Mouse (Mus musculus): Measurements from ENCODE around the gene St3gal3.

St3gal3 gene

DNA sequence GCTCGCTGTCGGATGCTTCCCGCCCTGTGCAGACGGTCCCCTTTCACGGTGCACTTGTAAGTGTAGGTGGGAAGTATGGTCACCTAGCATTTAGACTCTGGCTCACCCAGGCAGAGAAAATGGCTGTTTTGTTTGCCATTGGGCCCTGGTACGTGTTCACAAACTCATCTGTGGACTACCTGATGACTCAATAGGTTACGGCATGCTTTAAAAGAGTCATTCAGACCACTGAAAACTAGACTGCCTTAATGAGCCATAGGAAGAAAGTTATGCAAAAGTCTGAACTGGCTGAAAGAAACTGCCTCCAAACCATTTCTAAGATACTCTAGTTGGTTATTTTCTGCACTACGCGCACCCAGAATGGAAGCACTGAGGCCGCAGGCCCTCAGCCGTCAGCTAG lies 18.6 kb downstream of the St3gal3 start:
- no peak for DNase-seq (ENCODE audit: low read depth, low spot score)
- Histone ChIP-seq H3K36me3 (ENCODE audit: control insufficient read depth, insufficient read depth, low read length, poor library complexity, severe bottlenecking) (no peaks in the 10 kb centered on the region; the same call in 1 of the 2 replicates), H3K27me3 (ENCODE audit: control insufficient read depth, insufficient read depth, low read length, poor library complexity, severe bottlenecking) (no peaks in the 10 kb centered on the region)

DNA sequence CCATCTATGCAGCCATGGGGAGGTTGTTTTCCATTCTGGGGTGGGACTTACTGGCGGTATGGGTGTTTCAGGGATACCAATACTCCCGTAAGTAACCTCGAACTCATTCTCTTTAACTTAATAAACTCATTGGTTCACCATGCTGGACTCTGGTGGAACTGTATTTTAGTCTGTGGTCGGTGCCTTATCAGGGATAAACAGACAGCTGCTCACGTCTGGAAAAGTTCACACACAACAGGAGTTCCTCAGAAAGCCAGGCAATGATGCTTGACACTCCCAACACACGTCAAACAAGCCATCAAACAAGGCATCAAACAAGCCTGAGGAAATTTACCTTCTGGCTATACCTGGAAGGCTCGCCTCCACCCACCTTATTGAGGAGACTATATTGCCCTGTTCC lies 19.6 kb downstream of the St3gal3 start:
- DNase-seq (ENCODE audit: low read depth, low spot score): no peak
- Histone ChIP-seq H3K36me3 (ENCODE audit: control insufficient read depth, insufficient read depth, low read length, poor library complexity, severe bottlenecking) (no peaks in the 10 kb centered on the region; the same call in 1 of the 2 replicates), H3K27me3 (ENCODE audit: control insufficient read depth, insufficient read depth, low read length, poor library complexity, severe bottlenecking) (no peaks in the 10 kb centered on the region)

DNA sequence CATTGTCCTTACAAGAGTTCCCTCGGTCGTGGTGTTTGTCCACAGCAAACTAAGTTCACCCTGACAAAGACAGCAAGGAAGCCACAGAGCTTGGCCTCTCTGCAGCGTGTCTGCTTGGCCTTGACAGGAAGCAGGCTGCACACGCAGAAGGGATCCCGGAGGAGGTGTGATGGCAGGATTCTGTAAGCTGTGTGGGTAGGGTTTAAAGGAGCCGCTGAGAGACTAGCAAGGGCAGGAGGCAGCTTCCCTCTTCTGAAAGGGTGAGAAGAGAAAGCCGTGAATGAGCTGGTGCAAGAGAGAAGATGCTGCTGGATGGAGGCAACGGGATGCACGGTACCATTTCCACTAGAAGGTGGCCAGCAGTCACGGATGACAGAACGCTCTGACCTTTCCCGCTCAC lies 22.1 kb downstream of the St3gal3 start:
- H3K27me3 ChIP-seq (ENCODE audit: control insufficient read depth, insufficient read depth, low read length, poor library complexity, severe bottlenecking): no peaks in the 10 kb centered on the region
- DNase-seq (ENCODE audit: low read depth, low spot score): no peak
- H3K36me3 ChIP-seq (ENCODE audit: control insufficient read depth, insufficient read depth, low read length, poor library complexity, severe bottlenecking): no peaks in the 10 kb centered on the region; the same call in 1 of the 2 replicates

DNA sequence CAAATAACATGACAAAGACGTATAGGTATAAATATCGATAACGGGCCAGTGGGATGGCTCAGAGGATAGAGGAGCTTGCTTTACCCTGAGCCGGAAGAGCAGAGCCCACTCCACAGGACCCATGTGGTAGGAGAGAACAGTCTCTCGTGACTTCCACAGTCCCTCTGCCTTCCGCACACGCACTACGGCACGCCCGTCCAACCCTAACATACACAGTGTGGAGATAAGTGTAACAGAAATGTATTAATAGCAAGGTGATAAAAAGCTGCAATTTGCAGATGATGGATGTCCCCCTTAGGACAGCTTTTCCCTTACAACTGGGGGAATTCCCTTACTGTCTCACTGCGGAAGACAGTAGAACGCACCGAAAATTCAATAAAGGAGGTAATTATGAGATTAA lies 25.1 kb downstream of the St3gal3 start:
- H3K27me3 ChIP-seq (ENCODE audit: control insufficient read depth, insufficient read depth, low read length, poor library complexity, severe bottlenecking): no peaks in the 10 kb centered on the region
- DNase-seq (ENCODE audit: low read depth, low spot score): no peak
- peaks cover 2% of the 10 kb centered on the region for H3K36me3 ChIP-seq (ENCODE audit: control insufficient read depth, insufficient read depth, low read length, poor library complexity, severe bottlenecking)

DNA sequence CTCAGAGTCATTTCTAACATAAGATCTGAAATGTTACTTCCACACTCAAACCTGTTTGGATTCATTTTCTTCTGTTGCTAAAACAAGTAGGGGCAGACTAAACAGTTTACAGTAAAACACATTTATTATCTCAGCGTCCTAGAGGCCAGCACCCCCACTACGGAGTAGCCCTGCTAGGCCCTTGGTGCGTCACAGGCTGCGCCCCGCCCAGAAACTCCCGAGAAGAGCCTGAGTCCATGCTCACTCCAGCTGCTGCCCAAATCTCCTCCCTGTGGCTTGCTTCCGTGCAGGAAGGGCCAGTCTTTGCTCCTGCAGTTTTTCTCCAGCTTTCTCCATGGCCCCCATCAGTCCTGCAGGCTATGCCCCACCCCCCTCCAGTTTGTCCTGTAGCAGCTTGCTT lies 25.9 kb downstream of the St3gal3 start:
- H3K36me3 ChIP-seq (ENCODE audit: control insufficient read depth, insufficient read depth, low read length, poor library complexity, severe bottlenecking): peaks cover 2% of the 10 kb centered on the region
- H3K27me3 ChIP-seq (ENCODE audit: control insufficient read depth, insufficient read depth, low read length, poor library complexity, severe bottlenecking): no peaks in the 10 kb centered on the region
- no peak for DNase-seq (ENCODE audit: low read depth, low spot score)

DNA sequence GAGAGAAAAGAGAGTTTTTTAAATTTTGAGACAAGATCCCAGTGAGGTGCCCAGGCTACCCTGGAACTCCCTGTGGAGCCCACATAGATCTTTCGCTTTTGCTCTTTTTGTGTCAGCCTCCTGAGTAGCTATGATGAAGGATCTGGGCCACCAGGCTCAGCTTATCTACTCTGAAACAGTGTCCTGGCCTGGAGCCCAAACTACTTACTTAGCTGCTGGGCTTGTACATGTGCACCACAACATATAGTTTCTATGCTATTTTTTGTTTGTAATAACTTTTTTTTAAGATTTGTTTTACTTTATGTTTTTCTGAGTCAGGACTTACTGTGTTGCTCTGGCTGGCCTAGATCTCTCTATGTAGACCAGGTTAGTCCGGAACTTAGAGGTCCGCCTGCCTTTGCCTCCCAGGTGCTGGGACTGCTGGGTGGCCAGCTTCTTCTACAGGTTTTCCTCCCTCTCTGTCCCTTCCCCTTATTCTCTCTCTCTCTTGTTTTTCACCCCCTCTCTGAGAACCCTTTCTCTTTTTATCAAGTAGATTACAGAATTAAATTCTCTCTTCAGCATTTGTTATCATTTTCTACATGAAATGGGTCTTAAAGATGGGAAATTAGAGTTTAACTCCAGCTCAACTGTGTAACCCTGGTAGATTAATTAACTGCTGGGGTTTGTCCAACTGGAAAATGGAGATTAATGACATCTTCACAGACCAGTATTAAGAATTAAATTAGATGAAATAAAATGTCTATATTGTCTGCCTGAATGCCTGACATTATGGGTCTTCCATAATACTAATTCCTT lies 29.3 kb downstream of the St3gal3 start:
- no peak for DNase-seq (ENCODE audit: low read depth, low spot score)
- Histone ChIP-seq H3K27me3 (ENCODE audit: control insufficient read depth, insufficient read depth, low read length, poor library complexity, severe bottlenecking) (no peaks in the 10 kb centered on the region), H3K36me3 (ENCODE audit: control insufficient read depth, insufficient read depth, low read length, poor library complexity, severe bottlenecking) (peaks cover 2% of the 10 kb centered on the region; the same call in 1 of the 2 replicates)

DNA sequence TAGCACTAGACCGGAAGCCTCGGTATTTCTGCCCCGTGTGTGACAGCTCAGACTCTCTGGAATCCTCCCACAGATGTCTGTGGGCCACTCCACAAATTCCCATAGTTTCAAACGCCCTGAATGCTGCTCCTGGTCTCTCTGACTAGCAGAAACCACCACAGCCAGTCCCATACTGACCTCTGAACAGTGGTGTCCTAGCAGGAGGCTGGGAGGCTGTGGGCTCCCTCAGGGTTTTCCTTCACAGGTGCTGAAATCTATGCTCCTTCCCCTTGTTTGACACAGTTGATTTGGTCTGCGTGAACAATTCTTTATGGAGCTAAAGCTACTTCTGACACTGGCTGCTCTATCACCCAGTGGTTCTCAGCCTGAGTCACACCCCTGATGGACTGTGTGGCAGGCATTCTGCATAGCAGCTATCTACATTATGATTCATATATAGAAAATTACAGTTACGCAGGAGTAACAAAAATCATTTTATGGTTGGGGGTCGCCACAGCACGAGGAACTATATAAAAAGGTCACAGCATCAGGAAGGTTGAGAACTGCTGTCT lies 31.4 kb downstream of the St3gal3 start:
- DNase-seq (ENCODE audit: low read depth, low spot score): no peak
- peaks cover 2% of the 10 kb centered on the region; the same call in 1 of the 2 replicates for H3K36me3 ChIP-seq (ENCODE audit: control insufficient read depth, insufficient read depth, low read length, poor library complexity, severe bottlenecking)
- no peaks in the 10 kb centered on the region for H3K27me3 ChIP-seq (ENCODE audit: control insufficient read depth, insufficient read depth, low read length, poor library complexity, severe bottlenecking)

DNA sequence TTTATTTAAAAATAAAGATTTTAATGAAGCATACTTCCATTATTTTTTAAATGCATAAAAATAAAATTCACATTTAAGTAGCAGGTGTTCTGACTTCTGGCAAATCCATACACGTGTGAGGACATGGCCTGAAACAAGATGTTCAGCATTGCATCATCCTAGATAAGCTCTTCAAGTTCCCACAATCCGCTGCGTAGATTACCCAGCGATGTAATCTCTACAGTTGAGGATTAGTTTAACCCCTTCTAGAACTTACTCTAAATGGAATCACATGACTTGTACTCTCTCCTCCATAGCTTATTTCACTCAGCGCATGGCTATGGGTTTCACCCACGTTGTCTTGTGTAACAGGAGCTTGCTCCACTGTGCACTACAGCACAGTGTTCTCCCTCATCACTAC lies 33.2 kb downstream of the St3gal3 start:
- H3K36me3 ChIP-seq (ENCODE audit: control insufficient read depth, insufficient read depth, low read length, poor library complexity, severe bottlenecking): no peaks in the 10 kb centered on the region
- no peak for DNase-seq (ENCODE audit: low read depth, low spot score)
- H3K27me3 ChIP-seq (ENCODE audit: control insufficient read depth, insufficient read depth, low read length, poor library complexity, severe bottlenecking): no peaks in the 10 kb centered on the region

DNA sequence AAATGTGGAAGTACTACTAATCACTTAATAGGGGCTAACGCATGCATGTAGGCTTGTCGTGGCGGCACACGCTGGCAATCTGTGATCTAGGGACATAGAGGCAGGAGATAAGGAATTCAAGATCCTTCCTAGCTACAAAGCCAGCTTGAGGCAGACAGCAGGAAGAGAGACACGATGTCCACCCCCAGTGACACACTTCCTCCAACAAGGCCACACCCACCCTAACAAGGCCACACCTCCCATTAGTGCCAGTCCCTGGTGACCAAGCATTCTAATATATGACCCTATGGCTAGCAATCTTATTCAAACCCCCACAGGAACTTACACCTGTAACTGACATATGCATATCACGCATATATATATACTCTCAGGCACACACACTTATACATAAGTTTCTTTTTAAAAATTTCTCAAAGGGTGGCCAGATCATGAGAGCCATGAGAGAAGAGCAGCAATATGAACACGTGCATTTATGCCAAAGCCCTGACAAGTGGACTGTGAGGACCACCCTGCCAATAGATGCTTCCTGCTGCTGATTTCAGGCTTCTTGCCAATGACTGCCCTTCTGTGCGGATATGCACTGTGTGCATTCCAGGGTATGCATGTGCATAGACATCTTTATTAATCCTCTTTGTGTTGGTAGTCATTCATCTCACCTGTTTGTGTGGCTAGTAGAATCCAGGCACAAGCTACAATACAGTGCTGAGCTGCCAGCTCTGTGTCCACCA lies 34.9 kb downstream of the St3gal3 start:
- DNase-seq (ENCODE audit: low read depth, low spot score): no peak

DNA sequence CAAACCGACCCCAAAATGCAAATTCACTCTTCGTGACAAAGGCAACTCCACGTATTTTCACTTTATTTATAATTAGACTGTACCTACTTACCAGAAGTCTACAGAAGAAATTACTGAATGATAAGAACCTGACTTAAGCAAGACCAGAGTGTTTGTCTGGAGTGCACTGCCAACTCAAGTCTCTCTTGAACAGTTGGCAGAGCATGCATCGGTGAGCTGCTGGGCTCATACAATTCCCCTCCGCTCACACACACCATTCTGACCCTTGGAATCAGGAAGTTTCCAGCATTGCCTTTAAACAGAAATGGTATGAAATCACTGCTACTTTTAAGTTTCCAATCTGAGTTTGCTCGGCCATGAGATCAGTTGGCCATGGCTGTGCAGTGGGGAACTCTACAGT lies 36.1 kb downstream of the St3gal3 start:
- DNase-seq (ENCODE audit: low read depth, low spot score): no peak
- Histone ChIP-seq H3K36me3 (ENCODE audit: control insufficient read depth, insufficient read depth, low read length, poor library complexity, severe bottlenecking) (no peaks in the 10 kb centered on the region), H3K27me3 (ENCODE audit: control insufficient read depth, insufficient read depth, low read length, poor library complexity, severe bottlenecking) (no peaks in the 10 kb centered on the region)

More for the DNA sequence above, 34.9 kb downstream of the St3gal3 start:
- no peaks in the 10 kb centered on the region for H3K36me3 ChIP-seq (ENCODE audit: control insufficient read depth, insufficient read depth, low read length, poor library complexity, severe bottlenecking)
- H3K27me3 ChIP-seq (ENCODE audit: control insufficient read depth, insufficient read depth, low read length, poor library complexity, severe bottlenecking): no peaks in the 10 kb centered on the region

DNA sequence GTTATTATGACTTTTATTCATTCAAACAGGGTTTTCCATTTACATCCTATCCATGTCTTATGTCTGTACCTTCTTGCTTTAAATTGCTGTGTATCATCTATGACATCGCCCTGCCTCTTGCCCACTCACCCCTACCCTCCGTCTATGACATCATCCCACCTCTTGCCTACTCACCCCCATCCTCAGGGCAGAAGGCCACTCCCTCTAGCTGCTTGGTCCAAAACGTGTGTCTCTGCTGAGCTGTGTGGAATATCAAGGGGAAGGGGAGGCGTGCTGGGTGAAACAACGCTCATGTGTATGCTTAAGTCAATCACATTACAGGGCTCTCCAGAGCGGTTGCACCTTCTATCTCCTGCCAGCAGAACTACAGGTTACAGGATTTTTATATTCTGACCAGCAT lies 38.6 kb downstream of the St3gal3 start:
- no peaks in the 10 kb centered on the region for H3K36me3 ChIP-seq (ENCODE audit: control insufficient read depth, insufficient read depth, low read length, poor library complexity, severe bottlenecking)
- no peaks in the 10 kb centered on the region for H3K27me3 ChIP-seq (ENCODE audit: control insufficient read depth, insufficient read depth, low read length, poor library complexity, severe bottlenecking)
- no peak for DNase-seq (ENCODE audit: low read depth, low spot score)

DNA sequence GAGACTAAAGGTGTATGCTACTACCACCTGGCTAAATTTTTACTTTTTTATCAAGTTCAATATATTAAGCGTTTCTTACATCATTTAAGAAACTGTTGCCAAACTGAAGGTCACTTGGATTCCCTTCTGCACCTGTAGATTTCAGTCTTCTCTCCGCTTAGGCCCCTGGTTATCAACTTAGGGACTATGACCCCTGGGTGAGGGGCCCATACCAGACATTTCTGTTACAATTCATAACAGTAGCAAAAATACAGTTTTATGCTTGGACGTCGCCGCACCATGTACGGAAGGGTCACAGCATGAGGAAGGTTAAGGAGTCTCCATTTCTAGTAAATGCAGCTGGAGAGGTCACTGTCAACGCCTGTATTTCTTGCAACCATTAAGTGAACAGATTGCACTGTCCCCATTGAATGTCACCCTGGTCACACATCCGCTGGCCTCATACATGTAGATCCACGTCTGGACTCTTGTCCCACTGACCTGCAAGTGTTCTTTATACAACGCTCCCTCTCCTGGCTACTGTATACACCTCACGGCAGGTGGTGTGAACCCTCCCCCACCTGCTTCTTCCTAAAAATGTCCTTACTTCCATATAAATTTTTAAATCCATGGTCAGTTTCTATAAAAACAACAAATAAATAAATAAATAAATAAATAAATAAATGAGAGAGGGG lies 41.8 kb downstream of the St3gal3 start:
- no peak for DNase-seq (ENCODE audit: low read depth, low spot score)
- Histone ChIP-seq H3K27me3 (ENCODE audit: control insufficient read depth, insufficient read depth, low read length, poor library complexity, severe bottlenecking) (no peaks in the 10 kb centered on the region), H3K36me3 (ENCODE audit: control insufficient read depth, insufficient read depth, low read length, poor library complexity, severe bottlenecking) (no peaks in the 10 kb centered on the region)

DNA sequence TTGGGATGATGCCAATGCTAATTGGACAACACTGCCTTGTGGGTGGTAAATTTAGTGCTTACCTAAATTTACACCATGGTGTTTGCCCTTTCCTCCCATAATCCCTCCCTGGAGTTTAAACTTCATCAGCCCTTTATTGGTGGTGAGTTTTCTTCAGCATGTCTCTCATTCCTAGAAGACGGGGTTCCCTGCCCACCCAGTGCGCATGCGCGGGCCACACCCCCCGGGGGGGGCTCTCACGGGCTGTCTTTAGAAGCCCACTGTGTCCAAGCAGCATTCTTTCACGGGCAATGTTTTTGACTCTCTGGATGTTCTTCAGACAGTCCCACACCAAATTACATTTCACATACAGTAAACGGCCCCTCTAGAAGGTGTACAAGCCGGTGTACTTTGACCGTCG lies 44.3 kb downstream of the St3gal3 start:
- Histone ChIP-seq H3K36me3 (ENCODE audit: control insufficient read depth, insufficient read depth, low read length, poor library complexity, severe bottlenecking) (no peaks in the 10 kb centered on the region), H3K27me3 (ENCODE audit: control insufficient read depth, insufficient read depth, low read length, poor library complexity, severe bottlenecking) (no peaks in the 10 kb centered on the region)
- no peak for DNase-seq (ENCODE audit: low read depth, low spot score)

DNA sequence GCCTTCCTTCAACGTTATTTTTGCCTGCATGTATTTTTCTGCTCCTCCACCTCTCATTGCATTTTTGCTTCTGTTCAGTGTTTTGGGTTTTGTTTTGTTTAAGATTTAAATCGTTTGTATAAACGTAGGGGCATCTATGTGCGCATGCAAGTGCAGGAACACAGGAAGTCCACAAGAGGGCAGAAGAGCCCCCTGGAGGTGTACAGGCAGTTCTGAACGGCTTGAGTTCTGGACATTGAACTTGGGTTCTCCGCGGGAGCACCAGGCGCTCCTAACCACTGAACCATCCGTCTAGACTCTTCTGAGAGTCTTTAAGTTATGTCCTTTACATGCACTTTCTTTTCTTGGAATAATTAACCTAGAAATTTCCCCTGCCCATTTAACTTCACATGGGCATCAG lies 44.8 kb downstream of the St3gal3 start:
- DNase-seq (ENCODE audit: low read depth, low spot score): peak; percentile 56
- no peaks in the 10 kb centered on the region for H3K36me3 ChIP-seq (ENCODE audit: control insufficient read depth, insufficient read depth, low read length, poor library complexity, severe bottlenecking)
- H3K27me3 ChIP-seq (ENCODE audit: control insufficient read depth, insufficient read depth, low read length, poor library complexity, severe bottlenecking): no peaks in the 10 kb centered on the region

DNA sequence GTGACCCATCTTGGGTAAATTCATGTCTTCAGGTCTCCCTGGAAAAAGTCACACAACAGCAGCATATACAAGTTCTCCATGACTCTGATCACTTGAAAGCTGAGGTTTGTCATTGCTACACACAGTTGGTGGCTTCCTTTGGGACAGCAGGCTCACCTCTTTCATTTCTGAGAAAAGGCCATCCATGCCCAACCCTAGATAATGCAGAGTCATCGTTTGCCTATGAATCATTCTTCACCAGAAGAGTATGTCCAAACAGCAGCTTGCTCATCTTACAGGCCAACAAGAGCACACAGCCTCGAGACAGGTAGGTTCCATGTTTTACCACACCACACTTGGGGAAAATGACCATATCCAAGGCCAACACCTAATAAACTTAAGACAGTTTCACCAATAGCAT lies 45.9 kb downstream of the St3gal3 start:
- DNase-seq (ENCODE audit: low read depth, low spot score): no peak
- Histone ChIP-seq H3K27me3 (ENCODE audit: control insufficient read depth, insufficient read depth, low read length, poor library complexity, severe bottlenecking) (no peaks in the 10 kb centered on the region), H3K36me3 (ENCODE audit: control insufficient read depth, insufficient read depth, low read length, poor library complexity, severe bottlenecking) (no peaks in the 10 kb centered on the region)
